Mouse (Mus musculus) frontal cortex, postnatal 10 days (tissue): ENCODE results near the gene Gm49393.

ENCODE experiments used
- DNase-seq, 2 experiments: peaks; one replicate each; pipeline ENCODE4 v3.0.0; 2022; ENCODE audit warnings: low spot score in 2 of 2, mixed read lengths in 1 of 2

Gene Gm49393

DNA sequence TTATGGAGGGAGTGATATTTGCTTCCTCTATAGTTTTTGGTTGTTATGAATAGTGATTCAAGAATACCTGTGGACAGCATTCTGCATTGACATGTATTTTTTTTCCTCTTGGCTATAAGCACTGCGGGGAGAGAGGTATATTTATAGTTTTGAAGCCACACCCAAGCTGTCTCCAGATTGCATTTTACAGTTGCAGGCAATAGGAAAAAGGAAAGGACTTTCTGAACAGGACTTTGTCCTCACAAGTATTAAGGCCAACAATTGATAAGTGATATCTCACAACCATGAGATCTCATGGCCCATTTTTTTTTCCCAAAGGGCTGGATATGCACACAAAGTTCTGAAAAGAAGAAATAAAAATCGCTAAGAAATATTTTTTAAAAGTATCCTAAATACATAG lies 125.7 kb downstream of the Gm49393 start:
- no peak for DNase-seq
